Mouse (Mus musculus) limb, embryonic 12.5 days (tissue): ENCODE measurements around the gene Trpm3. TPM values are rescaled to one million over a fixed set of nuclear protein-coding genes. Genes with fewer than 3 reads are reported as not detected.
A peak's percentile ranks its signal among the peaks of the same experiment; 100 is the strongest.

Source experiments
- ATAC-seq: fragments of 200-750 bp; cut with Nextera tagmentation; 2 replicates; pipeline ENCODE4 v1.8.0; 2017; ENCODE audit warnings: low read depth, moderate TSS enrichment; ENCODE audit not compliant: insufficient number of reproducible peaks, insufficient read depth, low FRiP score, low TSS enrichment
- H3K27ac ChIP-seq: fragments of 300-500 bp; sonication (generic); 2 replicates; pipeline ENCODE4 v1.5.1; 2016; ENCODE audit warnings: mild to moderate bottlenecking, moderate library complexity
- H3K27me3 ChIP-seq: fragments of 300-500 bp; sonication (generic); 2 replicates; pipeline ENCODE4 v1.6.1; 2016; ENCODE audit warnings: mild to moderate bottlenecking, moderate library complexity
- H3K36me3 ChIP-seq: fragments of 300-500 bp; sonication (generic); 2 replicates; pipeline ENCODE4 v1.6.1; 2016; ENCODE audit warnings: mild to moderate bottlenecking, moderate library complexity
- H3K4me1 ChIP-seq: fragments of 300-500 bp; sonication (generic); replicated peaks from 2 replicates; pipeline ENCODE4 v1.6.1; 2016
- H3K4me2 ChIP-seq: fragments of 300-500 bp; sonication (generic); 2 replicates; pipeline ENCODE4 v1.6.1; 2016; ENCODE audit warnings: mild to moderate bottlenecking, moderate library complexity
- H3K4me3 ChIP-seq: fragments of 300-500 bp; sonication (generic); replicated peaks from 2 replicates; pipeline ENCODE4 v1.5.1; 2016; ENCODE audit warnings: mild to moderate bottlenecking
- H3K9ac ChIP-seq: fragments of 300-500 bp; sonication (generic); replicated peaks from 2 replicates; pipeline ENCODE4 v1.6.1; 2016; ENCODE audit warnings: mild to moderate bottlenecking, moderate library complexity
- H3K9me3 ChIP-seq: fragments of 300-500 bp; sonication (generic); 2 replicates; pipeline ENCODE4 v1.6.1; 2016; ENCODE audit warnings: mild to moderate bottlenecking, moderate library complexity
- WGBS: fragments of 180-500 bp; shearing (Covaris S2); methylation state at CpG from one replicate; pipeline ENCODE4 v1.1.7; 2016; 5-methylcytosine and 5-hydroxymethylcytosine counted together
- polyA plus RNA-seq: library from polyadenylated mRNA; unstranded; fragments of >200 nt; fragmentation: Nextera tagmentation; extraction: Ambion mirVana; gene quantifications from 2 replicates; pipeline ENCODE4 v1.2.1, GENCODE M21; 2016

Gene Trpm3
- polyA plus RNA-seq, 1 experiment from 2014 or later = 6.1 TPM

- H3K4me2 ChIP-seq = no peak overlapping the region
- H3K9ac ChIP-seq = no peak overlapping the region
- H3K36me3 ChIP-seq = no peaks in the 10 kb centered on the region
- H3K27ac ChIP-seq = no peak overlapping the region
- H3K4me3 ChIP-seq = no peak overlapping the region
- no peaks in the 10 kb centered on the region for H3K9me3 ChIP-seq
- no peak for ATAC-seq
- H3K27me3 ChIP-seq = no peaks in the 10 kb centered on the region
- H3K4me1 ChIP-seq = no peaks in the 10 kb centered on the region
- 90% methylated on average over 2 of the region's 2 CpGs for WGBS
These were observed 298.4 kb downstream of the Trpm3 start for GRCm38 (mm10) chr19:22437207-22437606.

DNA sequence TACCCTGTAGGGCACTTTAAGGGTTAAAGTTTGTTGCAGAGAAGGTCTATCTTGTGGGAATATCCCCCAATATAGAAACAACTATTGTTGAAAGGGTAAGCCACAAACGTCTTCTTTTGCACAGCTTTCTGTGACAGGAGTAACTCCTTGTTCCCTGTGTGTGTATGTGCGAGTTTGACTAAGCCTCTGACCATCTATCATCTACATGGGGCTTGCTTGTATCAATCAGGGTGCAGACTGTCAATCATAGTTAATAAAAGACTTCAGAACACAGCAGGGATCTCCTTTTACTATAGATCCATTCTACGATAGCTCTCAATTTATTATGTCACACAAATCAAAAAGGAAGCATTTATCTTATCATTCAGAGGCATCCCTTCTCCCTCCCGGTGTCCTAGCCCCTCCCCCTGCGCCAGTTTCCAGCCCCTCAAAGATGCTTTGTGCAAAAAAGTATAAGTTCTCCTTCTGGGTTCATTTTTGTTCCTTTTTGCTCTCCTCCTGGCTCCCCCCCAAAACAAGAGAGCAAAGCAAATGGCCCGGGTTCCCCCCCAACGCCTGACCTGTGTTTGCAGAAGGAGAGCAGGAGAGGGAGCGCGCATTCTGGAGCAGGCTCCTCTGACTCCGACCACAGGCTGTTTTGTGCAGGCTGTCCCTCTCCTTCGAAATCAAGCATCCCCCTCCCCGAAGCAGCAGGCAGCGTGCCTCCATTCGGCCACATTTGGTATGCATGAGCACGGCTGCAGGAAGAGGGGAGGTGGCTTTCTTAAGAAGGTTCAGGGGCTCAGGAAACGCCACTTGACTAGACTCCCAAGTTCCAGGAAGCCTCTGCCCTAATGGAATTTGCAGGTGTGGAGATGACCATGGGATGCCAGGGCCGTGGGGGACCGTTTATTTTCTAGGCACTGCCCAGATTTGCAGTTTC lies 308.8 kb downstream of the Trpm3 start:
- Histone ChIP-seq H3K9ac (peak overlapping the region; percentile 45; the same call in 1 of the 2 replicates), H3K4me2 (peak overlapping the region; percentile 75), H3K27ac (no peak overlapping the region), H3K36me3 (no peaks in the 10 kb centered on the region), H3K27me3 (no peaks in the 10 kb centered on the region), H3K4me1 (no peaks in the 10 kb centered on the region; the same call in 1 of the 2 replicates), H3K9me3 (no peaks in the 10 kb centered on the region), H3K4me3 (peak overlapping the region; percentile 39)
- ATAC-seq = peak; percentile 52; the same call in 1 of the 2 replicates
- 6% methylated on average over 18 of the region's 18 CpGs for WGBS

DNA sequence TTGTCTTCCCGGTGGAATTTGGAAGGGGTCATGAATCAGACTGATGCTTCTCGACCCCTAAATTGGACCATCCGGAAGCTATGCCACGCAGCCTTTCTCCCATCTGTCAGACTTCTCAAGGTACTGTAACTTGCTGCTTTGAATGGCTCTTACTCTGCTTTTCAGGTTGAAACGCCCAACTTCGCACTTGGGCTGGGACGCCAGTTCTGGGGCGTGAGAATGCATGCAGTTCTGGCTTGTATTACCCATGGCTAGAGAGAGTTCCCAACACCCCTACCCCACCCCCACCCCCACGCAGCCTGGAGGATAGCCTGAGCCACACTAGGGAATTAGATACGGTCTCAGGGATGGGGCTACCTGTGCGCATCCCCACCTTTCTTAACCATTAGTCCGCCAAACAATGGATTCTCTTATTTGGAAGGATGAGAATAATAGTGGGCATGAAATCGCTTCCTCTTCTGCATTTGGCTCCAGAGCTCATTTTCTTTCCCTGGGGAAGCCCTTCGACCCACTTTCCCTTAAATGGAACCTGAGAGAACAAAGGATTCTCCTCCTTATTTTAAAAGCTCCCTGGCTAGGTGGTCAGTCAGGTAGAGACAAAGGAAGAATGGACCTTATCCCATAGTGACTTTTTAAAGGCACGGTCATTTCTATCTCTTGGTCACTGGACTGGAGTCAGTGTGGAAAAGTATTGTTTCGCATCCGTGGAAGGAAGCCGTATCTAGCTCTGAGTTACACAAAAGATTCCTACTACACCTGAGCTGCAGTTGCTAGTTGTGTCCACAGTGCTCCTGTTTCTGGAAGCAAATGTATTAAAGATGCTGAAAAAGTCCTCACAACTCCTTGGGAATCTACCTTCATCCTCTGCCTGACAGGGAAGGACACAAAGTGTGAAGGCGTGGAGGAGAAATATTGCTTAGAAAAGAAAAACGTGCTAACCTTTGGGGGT lies 309.8 kb downstream of the Trpm3 start:
- H3K9ac ChIP-seq = no peak overlapping the region
- no peaks in the 10 kb centered on the region for H3K27me3 ChIP-seq
- no peak for ATAC-seq
- no peaks in the 10 kb centered on the region for H3K9me3 ChIP-seq
- WGBS = 35% methylated on average over 20 of the region's 20 CpGs
- H3K4me1 ChIP-seq = no peaks in the 10 kb centered on the region; the same call in 1 of the 2 replicates
- H3K4me2 ChIP-seq = peak overlapping the region; percentile 75
- no peak overlapping the region for H3K27ac ChIP-seq
- H3K4me3 ChIP-seq = peak overlapping the region; percentile 39
- H3K36me3 ChIP-seq = no peaks in the 10 kb centered on the region

DNA sequence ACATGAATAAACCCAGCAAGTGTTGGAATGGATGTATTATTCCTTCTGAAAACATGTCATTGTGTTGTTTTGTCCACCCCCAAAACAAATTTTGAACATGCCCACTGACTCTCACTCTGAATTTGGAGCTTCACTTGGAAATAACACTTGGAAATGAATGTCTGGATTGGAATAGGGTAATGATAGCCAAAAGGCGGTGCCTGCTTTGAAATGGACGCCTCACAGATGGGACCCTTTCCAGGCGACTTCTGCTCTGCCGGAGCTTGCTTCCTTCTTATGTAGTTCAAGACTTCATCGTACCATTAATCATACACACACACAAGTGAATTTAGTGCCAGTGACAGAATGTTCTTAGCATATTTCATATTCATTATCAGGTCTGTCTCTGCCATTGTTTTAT lies 312.4 kb downstream of the Trpm3 start:
- no peak for ATAC-seq
- Histone ChIP-seq H3K4me1 (no peaks in the 10 kb centered on the region; the same call in 1 of the 2 replicates), H3K9me3 (no peaks in the 10 kb centered on the region), H3K36me3 (no peaks in the 10 kb centered on the region), H3K27me3 (no peaks in the 10 kb centered on the region), H3K27ac (no peak overlapping the region), H3K4me2 (no peak overlapping the region), H3K4me3 (no peak overlapping the region), H3K9ac (no peak overlapping the region)
- 85% methylated on average over 5 of the region's 5 CpGs for WGBS

GRCm38 (mm10) chr19:22456935-22457334 lies 318.1 kb downstream of the Trpm3 start:
- 85% methylated on average over 2 of the region's 2 CpGs for WGBS
- H3K27me3 ChIP-seq = no peaks in the 10 kb centered on the region
- no peaks in the 10 kb centered on the region for H3K9me3 ChIP-seq
- H3K4me2 ChIP-seq = no peak overlapping the region
- H3K4me1 ChIP-seq = no peaks in the 10 kb centered on the region
- H3K9ac ChIP-seq = no peak overlapping the region
- H3K27ac ChIP-seq = no peak overlapping the region
- ATAC-seq = no peak
- no peak overlapping the region for H3K4me3 ChIP-seq
- no peaks in the 10 kb centered on the region for H3K36me3 ChIP-seq

- Histone ChIP-seq H3K4me1 (no peaks in the 10 kb centered on the region), H3K27ac (no peak overlapping the region), H3K4me2 (no peak overlapping the region), H3K36me3 (no peaks in the 10 kb centered on the region), H3K27me3 (no peaks in the 10 kb centered on the region), H3K9ac (no peak overlapping the region), H3K4me3 (no peak overlapping the region), H3K9me3 (no peaks in the 10 kb centered on the region)
- ATAC-seq = no peak
These were observed 323.2 kb downstream of the Trpm3 start for GRCm38 (mm10) chr19:22462043-22462442.

DNA sequence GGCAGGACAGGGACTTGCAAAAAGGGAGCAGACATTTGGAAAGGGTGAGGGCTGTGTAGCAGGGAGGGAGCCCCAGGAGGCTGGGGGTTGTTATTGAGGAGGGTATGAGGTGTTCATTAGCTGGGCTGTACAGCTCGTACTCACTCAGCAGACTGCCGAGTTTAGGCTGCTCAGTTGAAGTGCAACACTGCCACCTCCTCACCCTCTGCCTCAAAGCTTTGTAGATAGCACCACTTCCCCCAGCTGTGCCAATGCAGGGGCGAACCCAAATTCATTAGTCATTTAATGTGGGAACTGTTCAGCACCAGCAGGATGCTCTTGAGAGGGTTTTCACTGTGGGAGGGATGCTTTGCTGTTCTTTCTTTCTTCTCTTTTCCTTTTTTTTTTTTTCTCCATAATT lies 324.7 kb downstream of the Trpm3 start:
- no peak overlapping the region for H3K27ac ChIP-seq
- H3K4me3 ChIP-seq = no peak overlapping the region
- H3K4me1 ChIP-seq = no peaks in the 10 kb centered on the region
- H3K9me3 ChIP-seq = no peaks in the 10 kb centered on the region
- no peak overlapping the region for H3K9ac ChIP-seq
- H3K36me3 ChIP-seq = no peaks in the 10 kb centered on the region
- no peaks in the 10 kb centered on the region for H3K27me3 ChIP-seq
- WGBS = 45% methylated on average over 3 of the region's 3 CpGs
- H3K4me2 ChIP-seq = no peak overlapping the region
- ATAC-seq = no peak

GRCm38 (mm10) chr19:22469608-22470007 lies 330.8 kb downstream of the Trpm3 start:
- Histone ChIP-seq H3K9me3 (no peaks in the 10 kb centered on the region), H3K27ac (no peak overlapping the region), H3K4me1 (no peaks in the 10 kb centered on the region), H3K4me2 (no peak overlapping the region), H3K27me3 (no peaks in the 10 kb centered on the region), H3K4me3 (no peak overlapping the region), H3K36me3 (no peaks in the 10 kb centered on the region), H3K9ac (no peak overlapping the region)
- ATAC-seq = no peak
- 84% methylated on average over 4 of the region's 4 CpGs for WGBS

DNA sequence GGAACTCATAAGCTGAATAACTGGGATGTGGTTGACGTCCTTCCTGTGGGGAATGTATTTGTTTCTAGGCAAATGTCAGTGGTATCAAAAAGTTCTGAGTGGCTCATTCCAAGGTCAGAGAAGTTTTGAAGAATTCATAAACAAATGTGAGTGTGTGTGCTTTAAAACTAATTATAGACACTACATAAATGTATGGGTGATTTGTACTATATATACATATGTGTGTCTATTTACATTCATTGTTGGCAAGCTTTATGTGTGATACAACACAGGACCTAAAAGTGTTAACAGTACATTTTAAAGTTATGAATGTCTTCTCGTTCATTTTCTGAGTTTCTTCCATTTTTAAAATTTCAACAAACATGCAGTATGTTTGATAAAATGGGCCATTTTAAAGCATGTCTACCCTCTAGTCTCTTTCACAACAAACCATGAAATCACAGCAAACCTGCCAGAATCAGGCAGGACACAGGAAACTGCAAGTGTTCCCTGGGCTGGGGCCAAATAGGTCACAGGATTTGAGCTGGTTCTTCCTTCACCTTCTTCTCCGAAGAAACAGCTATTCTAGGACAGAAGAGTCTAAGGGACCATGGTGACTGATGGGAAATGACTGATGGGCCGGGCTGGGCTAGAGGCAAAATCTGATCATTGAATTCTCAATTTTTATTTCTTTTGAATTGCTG lies 334.3 kb downstream of the Trpm3 start:
- no peaks in the 10 kb centered on the region for H3K4me1 ChIP-seq
- H3K4me3 ChIP-seq = no peak overlapping the region
- WGBS = 81% methylated on average over 4 of the region's 4 CpGs
- no peaks in the 10 kb centered on the region for H3K9me3 ChIP-seq
- H3K36me3 ChIP-seq = no peaks in the 10 kb centered on the region
- no peak overlapping the region for H3K9ac ChIP-seq
- H3K27ac ChIP-seq = no peak overlapping the region
- no peak overlapping the region for H3K4me2 ChIP-seq
- no peak for ATAC-seq
- no peaks in the 10 kb centered on the region for H3K27me3 ChIP-seq

- Histone ChIP-seq H3K36me3 (no peaks in the 10 kb centered on the region), H3K4me3 (no peak overlapping the region), H3K9ac (no peak overlapping the region), H3K27ac (no peak overlapping the region), H3K4me1 (no peaks in the 10 kb centered on the region), H3K4me2 (no peak overlapping the region), H3K9me3 (no peaks in the 10 kb centered on the region), H3K27me3 (no peaks in the 10 kb centered on the region)
- 90% methylated on average over 6 of the region's 6 CpGs for WGBS
- ATAC-seq = no peak
These were observed 339.6 kb downstream of the Trpm3 start for GRCm38 (mm10) chr19:22478295-22478989.
